Mouse (Mus musculus): ENCODE results near the gene Gm37240. TPM values are rescaled to one million over a fixed set of nuclear protein-coding genes. Genes with fewer than 3 reads are reported as not detected.

Gene Gm37240
- polyA plus RNA-seq, 1 experiment from 2014 or later, result not detected

GRCm38 (mm10) chr3:85275075-85275474 lies 612.2 kb downstream of the Gm37240 start:
- H3K9me3 ChIP-seq, result no peaks in the 10 kb centered on the region
- no peak for ATAC-seq (ENCODE audit: low read depth)

GRCm38 (mm10) chr3:85271491-85271890 lies 615.8 kb downstream of the Gm37240 start:
- Histone ChIP-seq H3K4me3 (no peak overlapping the region), H3K4me2 (no peak overlapping the region), H3K27ac (replicated peaks) (no peak overlapping the region), H3K27me3 (no peaks in the 10 kb centered on the region), H3K4me1 (replicated peaks) (no peaks in the 10 kb centered on the region), H3K9me3 (no peaks in the 10 kb centered on the region), H3K9ac (no peak overlapping the region), H3K36me3 (no peaks in the 10 kb centered on the region)
- no peak for ATAC-seq (ENCODE audit: low read depth)
- 89% methylated on average over 2 of the region's 2 CpGs for WGBS

More at GRCm38 (mm10) chr3:85275075-85275474, 612.2 kb downstream of the Gm37240 start:
- Histone ChIP-seq H3K4me1 (replicated peaks) (no peaks in the 10 kb centered on the region), H3K4me3 (no peak overlapping the region), H3K9ac (no peak overlapping the region), H3K4me2 (no peak overlapping the region), H3K27ac (replicated peaks) (no peak overlapping the region), H3K27me3 (no peaks in the 10 kb centered on the region), H3K36me3 (no peaks in the 10 kb centered on the region)
- 58% methylated on average over 10 of the region's 10 CpGs for WGBS

- H3K36me3 ChIP-seq, result no peaks in the 10 kb centered on the region
- no peak for ATAC-seq (ENCODE audit: low read depth)
- no peaks in the 10 kb centered on the region for H3K27me3 ChIP-seq
- no peak overlapping the region for H3K4me3 ChIP-seq
- no peaks in the 10 kb centered on the region for H3K4me1 ChIP-seq (replicated peaks)
- H3K9ac ChIP-seq, result no peak overlapping the region
- H3K27ac ChIP-seq (replicated peaks), result no peak overlapping the region
- 71% methylated on average over 2 of the region's 2 CpGs for WGBS
- H3K4me2 ChIP-seq, result no peak overlapping the region
- no peaks in the 10 kb centered on the region for H3K9me3 ChIP-seq
Observed at GRCm38 (mm10) chr3:85264963-85265362, 622.4 kb downstream of the Gm37240 start.

GRCm38 (mm10) chr3:85264546-85264945 lies 622.8 kb downstream of the Gm37240 start:
- no peaks in the 10 kb centered on the region for H3K27me3 ChIP-seq
- WGBS, result 84% methylated on average over 6 of the region's 6 CpGs

GRCm38 (mm10) chr3:85254526-85254925 lies 632.8 kb downstream of the Gm37240 start:
- Histone ChIP-seq H3K4me2 (no peak overlapping the region), H3K36me3 (no peaks in the 10 kb centered on the region), H3K27ac (replicated peaks) (no peak overlapping the region), H3K9me3 (no peaks in the 10 kb centered on the region), H3K27me3 (no peaks in the 10 kb centered on the region), H3K4me3 (no peak overlapping the region), H3K9ac (no peak overlapping the region), H3K4me1 (replicated peaks) (no peaks in the 10 kb centered on the region)
- 93% methylated on average over 5 of the region's 5 CpGs for WGBS
- ATAC-seq (ENCODE audit: low read depth), result no peak

More at GRCm38 (mm10) chr3:85264546-85264945, 622.8 kb downstream of the Gm37240 start:
- Histone ChIP-seq H3K9me3 (no peaks in the 10 kb centered on the region), H3K4me3 (no peak overlapping the region), H3K36me3 (no peaks in the 10 kb centered on the region), H3K4me1 (replicated peaks) (no peaks in the 10 kb centered on the region), H3K27ac (replicated peaks) (no peak overlapping the region), H3K4me2 (no peak overlapping the region), H3K9ac (no peak overlapping the region)
- ATAC-seq (ENCODE audit: low read depth), result no peak

GRCm38 (mm10) chr3:85251631-85252030 lies 635.7 kb downstream of the Gm37240 start:
- H3K27me3 ChIP-seq, result no peaks in the 10 kb centered on the region
- no peak overlapping the region for H3K4me3 ChIP-seq
- H3K4me2 ChIP-seq, result no peak overlapping the region
- no peak overlapping the region for H3K9ac ChIP-seq
- H3K27ac ChIP-seq (replicated peaks), result no peak overlapping the region
- 83% methylated on average over 6 of the region's 6 CpGs for WGBS
- H3K9me3 ChIP-seq, result no peaks in the 10 kb centered on the region
- no peaks in the 10 kb centered on the region for H3K4me1 ChIP-seq (replicated peaks)
- no peak for ATAC-seq (ENCODE audit: low read depth)
- H3K36me3 ChIP-seq, result no peaks in the 10 kb centered on the region

GRCm38 (mm10) chr3:85246131-85246530 lies 641.2 kb downstream of the Gm37240 start:
- no peak for ATAC-seq (ENCODE audit: low read depth)
- Histone ChIP-seq H3K27me3 (no peaks in the 10 kb centered on the region), H3K36me3 (no peaks in the 10 kb centered on the region), H3K27ac (replicated peaks) (no peak overlapping the region), H3K9ac (no peak overlapping the region), H3K4me3 (no peak overlapping the region), H3K4me1 (replicated peaks) (no peaks in the 10 kb centered on the region), H3K9me3 (no peaks in the 10 kb centered on the region), H3K4me2 (no peak overlapping the region)
- WGBS, result 69% methylated on average over 3 of the region's 3 CpGs

- Histone ChIP-seq H3K9me3 (no peaks in the 10 kb centered on the region), H3K27ac (replicated peaks) (no peak overlapping the region), H3K27me3 (no peaks in the 10 kb centered on the region), H3K36me3 (no peaks in the 10 kb centered on the region), H3K4me2 (no peak overlapping the region), H3K9ac (no peak overlapping the region), H3K4me1 (replicated peaks) (no peaks in the 10 kb centered on the region), H3K4me3 (no peak overlapping the region)
- no peak for ATAC-seq (ENCODE audit: low read depth)
- WGBS, result 55% methylated on average over 3 of the region's 3 CpGs
Observed at GRCm38 (mm10) chr3:85236546-85236945, 650.8 kb downstream of the Gm37240 start.

GRCm38 (mm10) chr3:85232846-85233245 lies 654.5 kb downstream of the Gm37240 start:
- no peak for ATAC-seq (ENCODE audit: low read depth)
- H3K36me3 ChIP-seq, result no peaks in the 10 kb centered on the region
- H3K9me3 ChIP-seq, result no peaks in the 10 kb centered on the region
- H3K4me2 ChIP-seq, result no peak overlapping the region
- WGBS, result 27% methylated on average over 6 of the region's 6 CpGs
- H3K9ac ChIP-seq, result no peak overlapping the region
- H3K4me3 ChIP-seq, result no peak overlapping the region
- no peaks in the 10 kb centered on the region for H3K4me1 ChIP-seq (replicated peaks)
- no peak overlapping the region for H3K27ac ChIP-seq (replicated peaks)
- H3K27me3 ChIP-seq, result no peaks in the 10 kb centered on the region

GRCm38 (mm10) chr3:85222046-85222445 lies 665.3 kb downstream of the Gm37240 start:
- H3K27ac ChIP-seq (replicated peaks), result no peak overlapping the region
- no peak overlapping the region for H3K4me3 ChIP-seq
- no peak for ATAC-seq (ENCODE audit: low read depth)
- H3K4me1 ChIP-seq (replicated peaks), result no peaks in the 10 kb centered on the region
- H3K9me3 ChIP-seq, result no peaks in the 10 kb centered on the region
- H3K36me3 ChIP-seq, result no peaks in the 10 kb centered on the region
- H3K4me2 ChIP-seq, result no peak overlapping the region
- no peak overlapping the region for H3K9ac ChIP-seq
- WGBS, result 90% methylated on average over 5 of the region's 5 CpGs
- no peaks in the 10 kb centered on the region for H3K27me3 ChIP-seq

GRCm38 (mm10) chr3:85214926-85215325 lies 672.4 kb downstream of the Gm37240 start:
- Histone ChIP-seq H3K27ac (replicated peaks) (no peak overlapping the region), H3K4me2 (no peak overlapping the region), H3K9me3 (no peaks in the 10 kb centered on the region), H3K4me3 (no peak overlapping the region), H3K4me1 (replicated peaks) (no peaks in the 10 kb centered on the region), H3K9ac (no peak overlapping the region), H3K36me3 (no peaks in the 10 kb centered on the region), H3K27me3 (no peaks in the 10 kb centered on the region)
- ATAC-seq (ENCODE audit: low read depth), result no peak
- WGBS, result 86% methylated on average over 5 of the region's 5 CpGs

- Histone ChIP-seq H3K9ac (no peak overlapping the region), H3K9me3 (no peaks in the 10 kb centered on the region), H3K27me3 (no peaks in the 10 kb centered on the region), H3K27ac (replicated peaks) (no peak overlapping the region), H3K4me2 (no peak overlapping the region), H3K36me3 (no peaks in the 10 kb centered on the region), H3K4me3 (no peak overlapping the region), H3K4me1 (replicated peaks) (no peaks in the 10 kb centered on the region)
- ATAC-seq (ENCODE audit: low read depth), result no peak
- 82% methylated on average over 9 of the region's 9 CpGs for WGBS
Observed at GRCm38 (mm10) chr3:85212751-85213350, 674.5 kb downstream of the Gm37240 start.

Data from neural tube, embryonic 13.5 days (tissue).